Mouse (Mus musculus): ENCODE data around the gene Ccdc124. TPM values are rescaled to one million over a fixed set of nuclear protein-coding genes. Genes with fewer than 3 reads are reported as not detected.

The Ccdc124 gene
- polyA plus RNA-seq, 1 experiment from 2014 or later: 74.1 TPM

GRCm38 (mm10) chr8:70887669-70888068 lies 13.9 kb upstream of the Ccdc124 start:
- Histone ChIP-seq H3K27me3 (ENCODE audit: control insufficient read depth, insufficient read depth, low read length) (no peaks in the 10 kb centered on the region; the same call in 1 of the 2 replicates), H3K36me3 (ENCODE audit: control insufficient read depth, insufficient read depth, low read length) (no peaks in the 10 kb centered on the region), H3K4me2 (replicated peaks; ENCODE audit: low read depth) (no peak overlapping the region), H3K4me3 (ENCODE audit: low read depth, low read length) (no peak overlapping the region), H3K9me3 (ENCODE audit: control insufficient read depth, low read length) (no peaks in the 10 kb centered on the region), H3K4me1 (replicated peaks; ENCODE audit: control insufficient read depth, insufficient read depth) (no peaks in the 10 kb centered on the region), H3K27ac (replicated peaks) (no peak overlapping the region), H3K9ac (ENCODE audit: low read length) (no peak overlapping the region)
- ATAC-seq (ENCODE audit: low FRiP score, low TSS enrichment) (peak; percentile 19; the same call in 1 of the 2 replicates), DNase-seq (ENCODE audit: low spot score) (peak; percentile 81)
- 6% methylated on average over 13 of the region's 18 CpGs for WGBS
- TF ChIP-seq CTCF (IDR thresholded peaks at IDR 0.05; ENCODE audit: low read depth) (no peak), EP300 (optimal IDR thresholded peaks at IDR 0.05) (no peak)

- no peak overlapping the region for H3K4me3 ChIP-seq (ENCODE audit: low read depth, low read length)
- no peak overlapping the region for H3K27ac ChIP-seq (replicated peaks)
- H3K9me3 ChIP-seq (ENCODE audit: control insufficient read depth, low read length): no peaks in the 10 kb centered on the region
- H3K9ac ChIP-seq (ENCODE audit: low read length): no peak overlapping the region
- WGBS: 12% methylated on average over 12 of the region's 12 CpGs
- H3K27me3 ChIP-seq (ENCODE audit: control insufficient read depth, insufficient read depth, low read length): no peaks in the 10 kb centered on the region
- no peaks in the 10 kb centered on the region for H3K4me1 ChIP-seq (replicated peaks; ENCODE audit: control insufficient read depth, insufficient read depth)
- ATAC-seq (ENCODE audit: low FRiP score, low TSS enrichment) (no peak), DNase-seq (ENCODE audit: low spot score) (peak; percentile 56)
- H3K36me3 ChIP-seq (ENCODE audit: control insufficient read depth, insufficient read depth, low read length): no peaks in the 10 kb centered on the region
- no peak overlapping the region for H3K4me2 ChIP-seq (replicated peaks; ENCODE audit: low read depth)
- TF ChIP-seq CTCF (IDR thresholded peaks at IDR 0.05; ENCODE audit: low read depth) (no peak), EP300 (optimal IDR thresholded peaks at IDR 0.05) (no peak)
Observed at GRCm38 (mm10) chr8:70885612-70886011, 11.9 kb upstream of the Ccdc124 start.

GRCm38 (mm10) chr8:70884683-70885082 lies 10.9 kb upstream of the Ccdc124 start:
- H3K27me3 ChIP-seq (ENCODE audit: control insufficient read depth, insufficient read depth, low read length): no peaks in the 10 kb centered on the region
- no peaks in the 10 kb centered on the region for H3K36me3 ChIP-seq (ENCODE audit: control insufficient read depth, insufficient read depth, low read length)
- DNase-seq (ENCODE audit: low spot score) (no peak), ATAC-seq (ENCODE audit: low FRiP score, low TSS enrichment) (no peak)
- H3K27ac ChIP-seq (replicated peaks): no peak overlapping the region
- TF ChIP-seq EP300 (optimal IDR thresholded peaks at IDR 0.05) (no peak), CTCF (IDR thresholded peaks at IDR 0.05; ENCODE audit: low read depth) (no peak)
- no peaks in the 10 kb centered on the region for H3K9me3 ChIP-seq (ENCODE audit: control insufficient read depth, low read length)
- 81% methylated on average over 10 of the region's 10 CpGs for WGBS
- H3K9ac ChIP-seq (ENCODE audit: low read length): no peak overlapping the region
- no peak overlapping the region for H3K4me3 ChIP-seq (ENCODE audit: low read depth, low read length)
- H3K4me1 ChIP-seq (replicated peaks; ENCODE audit: control insufficient read depth, insufficient read depth): no peaks in the 10 kb centered on the region
- H3K4me2 ChIP-seq (replicated peaks; ENCODE audit: low read depth): no peak overlapping the region

- Histone ChIP-seq H3K4me1 (replicated peaks; ENCODE audit: control insufficient read depth, insufficient read depth) (no peaks in the 10 kb centered on the region), H3K4me3 (ENCODE audit: low read depth, low read length) (no peak overlapping the region), H3K27me3 (ENCODE audit: control insufficient read depth, insufficient read depth, low read length) (no peaks in the 10 kb centered on the region), H3K36me3 (ENCODE audit: control insufficient read depth, insufficient read depth, low read length) (no peaks in the 10 kb centered on the region), H3K9ac (ENCODE audit: low read length) (no peak overlapping the region), H3K9me3 (ENCODE audit: control insufficient read depth, low read length) (no peaks in the 10 kb centered on the region), H3K27ac (replicated peaks) (no peak overlapping the region), H3K4me2 (replicated peaks; ENCODE audit: low read depth) (no peak overlapping the region)
- 80% methylated on average over 4 of the region's 4 CpGs for WGBS
- no peak for TF ChIP-seq CTCF (IDR thresholded peaks at IDR 0.05; ENCODE audit: low read depth)
- TF ChIP-seq EP300 (optimal IDR thresholded peaks at IDR 0.05): no peak
- no peak for DNase-seq (ENCODE audit: low spot score)
- ATAC-seq (ENCODE audit: low FRiP score, low TSS enrichment): no peak
Observed at GRCm38 (mm10) chr8:70884186-70884585, 10.5 kb upstream of the Ccdc124 start.

- ATAC-seq (ENCODE audit: low FRiP score, low TSS enrichment): peak; percentile 60
- TF ChIP-seq CTCF (IDR thresholded peaks at IDR 0.05; ENCODE audit: low read depth): no peak
- no peak for TF ChIP-seq EP300 (optimal IDR thresholded peaks at IDR 0.05)
- Histone ChIP-seq H3K9me3 (ENCODE audit: control insufficient read depth, low read length) (no peaks in the 10 kb centered on the region), H3K4me2 (replicated peaks; ENCODE audit: low read depth) (no peak overlapping the region), H3K36me3 (ENCODE audit: control insufficient read depth, insufficient read depth, low read length) (no peaks in the 10 kb centered on the region), H3K27ac (replicated peaks) (peak overlapping the region; percentile 67), H3K4me1 (replicated peaks; ENCODE audit: control insufficient read depth, insufficient read depth) (no peaks in the 10 kb centered on the region), H3K9ac (ENCODE audit: low read length) (no peak overlapping the region), H3K27me3 (ENCODE audit: control insufficient read depth, insufficient read depth, low read length) (no peaks in the 10 kb centered on the region), H3K4me3 (ENCODE audit: low read depth, low read length) (no peak overlapping the region)
- DNase-seq (ENCODE audit: low spot score): peak; percentile 46
- 24% methylated on average over 11 of the region's 11 CpGs for WGBS
Observed at GRCm38 (mm10) chr8:70880546-70880945, 6.8 kb upstream of the Ccdc124 start.

- Histone ChIP-seq H3K27ac (replicated peaks) (peak overlapping the region; percentile 67), H3K9ac (ENCODE audit: low read length) (no peak overlapping the region), H3K36me3 (ENCODE audit: control insufficient read depth, insufficient read depth, low read length) (no peaks in the 10 kb centered on the region), H3K4me3 (ENCODE audit: low read depth, low read length) (no peak overlapping the region), H3K27me3 (ENCODE audit: control insufficient read depth, insufficient read depth, low read length) (no peaks in the 10 kb centered on the region), H3K9me3 (ENCODE audit: control insufficient read depth, low read length) (no peaks in the 10 kb centered on the region), H3K4me1 (replicated peaks; ENCODE audit: control insufficient read depth, insufficient read depth) (no peaks in the 10 kb centered on the region), H3K4me2 (replicated peaks; ENCODE audit: low read depth) (no peak overlapping the region)
- TF ChIP-seq EP300 (optimal IDR thresholded peaks at IDR 0.05) (no peak), CTCF (IDR thresholded peaks at IDR 0.05; ENCODE audit: low read depth) (peak; percentile 33)
- DNase-seq (ENCODE audit: low spot score): peak; percentile 52
- ATAC-seq (ENCODE audit: low FRiP score, low TSS enrichment): peak; percentile 21
- 9% methylated on average over 4 of the region's 4 CpGs for WGBS
Observed at GRCm38 (mm10) chr8:70880126-70880525, 6.4 kb upstream of the Ccdc124 start.

Measured in stomach, postnatal 0 days (tissue).